Mouse (Mus musculus) midbrain, embryonic 11.5 days (tissue): ENCODE data around the gene Ehd2. TPM values are rescaled to one million over a fixed set of nuclear protein-coding genes. Genes with fewer than 3 reads are reported as not detected.

Experiments
- ATAC-seq: fragments of 200-750 bp; cut with Nextera tagmentation; 2 replicates; pipeline ENCODE4 v1.8.0; 2017; ENCODE audit warnings: moderate TSS enrichment, moderate library complexity; ENCODE audit not compliant: low FRiP score
- DNase-seq: peaks from one replicate; pipeline ENCODE4 v3.0.0; 2015; ENCODE audit warnings: low spot score; ENCODE audit errors: missing footprints
- H3K27ac ChIP-seq: fragments of 300-500 bp; sonication (generic); 2 replicates; pipeline ENCODE4 v1.5.1; 2014; ENCODE audit warnings: low read depth, low read length
- H3K27me3 ChIP-seq: fragments of 300-500 bp; sonication (generic); 2 replicates; pipeline ENCODE4 v1.6.1; 2014; ENCODE audit warnings: mild to moderate bottlenecking, low read length, moderate library complexity, mixed read lengths; ENCODE audit not compliant: control insufficient read depth, insufficient read depth
- H3K36me3 ChIP-seq: fragments of 300-500 bp; sonication (generic); 2 replicates; pipeline ENCODE4 v1.6.1; 2014; ENCODE audit warnings: mild to moderate bottlenecking, low read length, moderate library complexity, mixed read lengths; ENCODE audit not compliant: control insufficient read depth, insufficient read depth
- H3K4me1 ChIP-seq: fragments of 300-500 bp; sonication (generic); 2 replicates; pipeline ENCODE4 v1.6.1; 2014; ENCODE audit warnings: low read length; ENCODE audit not compliant: control insufficient read depth, insufficient read depth
- H3K4me2 ChIP-seq: fragments of 300-500 bp; sonication (generic); 2 replicates; pipeline ENCODE4 v1.6.1; 2014; ENCODE audit warnings: mild to moderate bottlenecking, moderate library complexity
- H3K4me3 ChIP-seq: fragments of 300-500 bp; sonication (generic); 2 replicates; pipeline ENCODE4 v1.5.1; 2014; ENCODE audit warnings: low read depth, low read length
- H3K9ac ChIP-seq: fragments of 300-500 bp; sonication (generic); 2 replicates; pipeline ENCODE4 v1.6.1; 2014; ENCODE audit warnings: low read length
- H3K9me3 ChIP-seq: fragments of 300-500 bp; sonication (generic); 2 replicates; pipeline ENCODE4 v1.6.1; 2016; ENCODE audit warnings: low read length; ENCODE audit not compliant: control insufficient read depth
- WGBS: fragments of 180-500 bp; shearing (Covaris S2); extraction: QIAGEN DNeasy Blood & Tissue Kit; methylation state at CpG from one replicate; pipeline ENCODE4 v1.1.7; 2014; 5-methylcytosine and 5-hydroxymethylcytosine counted together
- polyA plus RNA-seq: library from polyadenylated mRNA; unstranded; fragments of >200 nt; fragmentation: Nextera tagmentation; extraction: Ambion mirVana; gene quantifications from 2 replicates; pipeline ENCODE4 v1.2.1, GENCODE M21; 2014

Ehd2 gene
- polyA plus RNA-seq, 1 experiment from 2014 or later = 8.9 TPM

DNA sequence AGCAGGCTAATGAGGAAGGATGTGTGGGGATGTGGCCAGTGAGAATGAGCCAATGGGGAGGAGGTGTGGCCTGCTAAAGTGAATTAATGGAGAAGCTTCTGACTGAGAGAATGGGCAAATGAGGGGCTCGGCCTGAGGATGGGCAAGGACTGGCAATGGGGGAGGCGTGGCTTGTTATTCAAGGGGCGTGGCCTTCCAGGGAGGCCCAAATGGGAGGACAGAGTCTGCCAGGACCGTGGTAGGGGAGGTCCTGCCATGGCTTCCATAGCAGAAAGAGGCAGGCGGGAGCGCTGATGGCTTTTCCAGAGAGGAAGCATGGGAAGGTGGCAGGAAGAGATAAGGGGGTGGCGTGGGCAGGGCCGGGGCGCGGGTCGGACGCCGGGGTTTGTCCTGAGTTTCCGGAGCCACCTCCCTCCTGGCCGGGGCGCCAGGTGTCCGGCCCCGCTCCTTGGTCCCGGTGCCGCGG, 12.4 kb downstream of the Ehd2 start:
- H3K27ac ChIP-seq = no peak overlapping the region
- no peaks in the 10 kb centered on the region for H3K4me1 ChIP-seq
- H3K36me3 ChIP-seq = no peaks in the 10 kb centered on the region
- H3K9ac ChIP-seq = peak overlapping the region; percentile 49; the same call in 1 of the 2 replicates
- H3K4me2 ChIP-seq = peak overlapping the region; percentile 44
- peak overlapping the region; percentile 16 for H3K4me3 ChIP-seq
- H3K27me3 ChIP-seq = no peaks in the 10 kb centered on the region
- ATAC-seq (peak; percentile 71), DNase-seq (no peak)
- H3K9me3 ChIP-seq = no peaks in the 10 kb centered on the region
- WGBS = 4% methylated on average over 21 of the region's 21 CpGs

DNA sequence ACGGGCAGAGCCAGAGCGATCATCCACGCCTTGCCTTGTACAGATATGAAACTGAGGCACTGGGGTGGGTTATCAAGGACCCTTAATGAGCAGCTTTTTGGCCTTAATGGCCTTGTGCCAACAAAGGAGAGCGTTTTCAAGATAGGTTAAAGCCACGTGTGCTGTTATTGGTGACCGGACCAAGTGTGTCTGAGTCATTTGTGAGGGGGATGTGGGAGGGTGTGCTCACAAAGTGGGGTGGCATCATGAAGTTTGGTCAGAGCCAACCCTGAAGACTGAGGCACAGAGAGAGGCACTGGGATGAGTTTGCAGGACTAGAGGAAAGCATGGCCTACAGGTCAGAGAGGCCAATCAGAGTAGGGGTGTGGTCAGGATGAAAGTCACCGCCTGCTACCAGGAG, 12.9 kb downstream of the Ehd2 start:
- Histone ChIP-seq H3K27me3 (no peaks in the 10 kb centered on the region), H3K9ac (no peak overlapping the region), H3K36me3 (no peaks in the 10 kb centered on the region), H3K4me2 (no peak overlapping the region), H3K9me3 (no peaks in the 10 kb centered on the region), H3K4me1 (no peaks in the 10 kb centered on the region), H3K4me3 (no peak overlapping the region), H3K27ac (no peak overlapping the region)
- DNase-seq = no peak
- ATAC-seq = peak; percentile 10; the same call in 1 of the 2 replicates
- WGBS = 94% methylated on average over 7 of the region's 7 CpGs

DNA sequence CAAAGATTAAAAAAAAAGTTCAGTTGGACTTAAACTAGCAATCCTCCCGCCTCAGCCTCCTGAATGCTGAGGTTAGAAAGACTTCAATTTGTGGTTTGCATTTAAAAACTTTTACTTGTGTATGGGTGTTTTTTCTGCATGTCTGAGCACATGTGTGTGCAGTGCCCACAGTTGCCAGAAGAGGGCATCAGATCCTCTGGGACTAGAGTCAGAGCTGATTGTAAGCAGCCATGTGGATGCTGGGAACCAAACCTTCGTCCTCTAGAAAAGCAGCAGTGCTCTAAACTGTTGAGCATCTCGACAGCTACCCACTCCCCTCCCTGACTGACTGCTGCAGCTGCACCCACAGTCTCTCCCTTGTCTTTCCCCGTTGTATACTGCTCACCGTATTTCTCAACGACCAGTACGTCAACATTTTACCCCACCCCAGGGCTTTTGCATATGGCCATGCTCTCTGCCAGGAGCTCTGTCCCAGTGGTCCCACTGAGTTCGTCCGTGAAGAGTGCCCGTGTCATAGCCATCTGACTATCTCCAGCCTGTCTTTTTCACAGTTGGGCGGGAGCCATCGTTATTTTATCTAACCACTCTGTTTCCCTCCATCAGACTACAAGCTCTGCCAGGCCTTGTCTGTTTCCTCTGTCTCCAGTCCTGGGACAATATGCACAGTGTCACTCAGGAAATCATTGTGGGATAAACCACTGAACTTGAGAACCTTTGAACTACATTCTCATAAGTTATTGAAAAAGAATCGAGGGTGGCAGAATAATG, 13.9 kb downstream of the Ehd2 start:
- Histone ChIP-seq H3K27me3 (no peaks in the 10 kb centered on the region), H3K9ac (no peak overlapping the region), H3K4me1 (peaks cover 3% of the 10 kb centered on the region), H3K9me3 (no peaks in the 10 kb centered on the region), H3K4me2 (no peak overlapping the region), H3K4me3 (no peak overlapping the region), H3K27ac (no peak overlapping the region), H3K36me3 (no peaks in the 10 kb centered on the region)
- no peak for ATAC-seq
- 94% methylated on average over 13 of the region's 13 CpGs for WGBS
- DNase-seq = no peak

DNA sequence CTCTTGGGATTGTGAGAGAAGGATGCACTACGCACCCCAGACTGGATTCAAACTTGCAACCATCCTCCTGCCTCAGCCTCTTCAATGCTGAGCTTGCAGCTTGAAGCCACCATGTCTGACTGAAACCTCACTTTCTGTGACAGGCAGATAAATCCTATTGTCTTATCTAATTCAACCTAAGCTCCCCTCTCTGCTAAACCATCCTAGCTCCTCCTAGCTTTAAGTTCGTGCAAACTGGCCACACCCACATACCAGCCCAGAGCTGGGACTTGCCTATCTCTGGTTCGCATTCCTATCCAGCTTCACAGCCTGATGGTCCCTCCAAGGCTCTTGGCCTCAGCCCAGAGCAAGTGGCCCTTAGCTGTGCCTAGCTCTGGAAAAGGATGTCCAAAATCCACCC, 15.0 kb downstream of the Ehd2 start:
- Histone ChIP-seq H3K4me3 (no peak overlapping the region), H3K27me3 (no peaks in the 10 kb centered on the region), H3K9ac (no peak overlapping the region), H3K27ac (no peak overlapping the region), H3K4me1 (peaks cover 3% of the 10 kb centered on the region), H3K36me3 (no peaks in the 10 kb centered on the region), H3K4me2 (no peak overlapping the region), H3K9me3 (no peaks in the 10 kb centered on the region)
- WGBS = 82% methylated on average over 3 of the region's 3 CpGs
- no peak for DNase-seq
- no peak for ATAC-seq

DNA sequence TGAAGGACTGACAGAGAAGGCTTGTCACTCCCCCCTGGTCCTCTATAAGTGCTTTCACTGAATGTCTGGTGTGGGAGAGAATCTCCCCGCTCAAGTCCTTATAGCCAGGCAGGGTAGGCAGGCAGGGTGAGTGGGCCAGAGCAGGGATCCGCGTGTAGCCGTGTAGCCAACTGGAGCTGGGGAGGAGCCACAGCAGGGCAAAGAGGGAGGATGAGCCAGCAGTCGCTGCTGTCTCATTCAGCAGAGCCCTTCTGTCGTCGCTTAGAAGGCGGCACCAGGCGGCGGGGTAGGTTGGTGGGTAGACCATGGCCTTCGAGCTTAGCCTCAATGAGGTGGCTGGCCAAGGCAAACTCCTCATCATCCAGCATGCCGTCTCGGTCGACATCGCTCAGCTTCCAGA, 17.4 kb downstream of the Ehd2 start:
- 87% methylated on average over 15 of the region's 15 CpGs for WGBS
- Histone ChIP-seq H3K9ac (no peak overlapping the region), H3K27me3 (no peaks in the 10 kb centered on the region), H3K4me2 (no peak overlapping the region), H3K36me3 (no peaks in the 10 kb centered on the region), H3K27ac (no peak overlapping the region), H3K4me3 (no peak overlapping the region), H3K4me1 (peaks cover 5% of the 10 kb centered on the region), H3K9me3 (no peaks in the 10 kb centered on the region)
- DNase-seq = no peak
- no peak for ATAC-seq

DNA sequence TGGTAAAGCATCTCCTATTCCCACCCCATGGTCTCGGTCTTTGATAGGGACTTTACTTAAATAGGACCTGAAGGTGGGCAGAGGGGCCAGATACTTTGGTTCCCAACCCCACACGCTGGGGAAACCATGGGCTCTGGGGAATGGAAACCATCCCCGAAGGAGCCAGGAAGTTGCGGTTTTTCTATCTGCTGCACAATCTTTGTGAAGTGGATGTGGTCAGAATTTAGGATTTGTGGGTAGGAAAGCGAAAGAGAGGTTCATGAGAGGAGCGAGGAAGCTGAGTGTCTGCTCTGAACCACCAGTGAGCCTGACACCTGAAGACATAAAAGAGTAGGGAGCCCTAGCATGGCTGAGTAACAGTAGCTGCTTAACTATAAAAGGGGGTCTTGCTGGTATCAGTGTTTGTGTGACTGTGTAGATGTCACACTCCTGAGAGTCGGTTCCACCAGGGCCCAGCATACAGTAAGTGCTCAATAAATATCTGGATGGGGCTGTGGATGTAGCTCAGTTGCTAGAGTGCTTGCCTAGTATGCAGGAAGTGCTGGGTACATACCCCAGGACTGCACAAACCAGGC, 18.1 kb downstream of the Ehd2 start:
- Histone ChIP-seq H3K27me3 (no peaks in the 10 kb centered on the region), H3K9ac (no peak overlapping the region), H3K9me3 (no peaks in the 10 kb centered on the region), H3K27ac (no peak overlapping the region), H3K4me1 (peaks cover 12% of the 10 kb centered on the region), H3K4me3 (no peak overlapping the region), H3K36me3 (no peaks in the 10 kb centered on the region), H3K4me2 (no peak overlapping the region)
- DNase-seq = no peak
- WGBS = 82% methylated on average over 7 of the region's 7 CpGs
- ATAC-seq = no peak

DNA sequence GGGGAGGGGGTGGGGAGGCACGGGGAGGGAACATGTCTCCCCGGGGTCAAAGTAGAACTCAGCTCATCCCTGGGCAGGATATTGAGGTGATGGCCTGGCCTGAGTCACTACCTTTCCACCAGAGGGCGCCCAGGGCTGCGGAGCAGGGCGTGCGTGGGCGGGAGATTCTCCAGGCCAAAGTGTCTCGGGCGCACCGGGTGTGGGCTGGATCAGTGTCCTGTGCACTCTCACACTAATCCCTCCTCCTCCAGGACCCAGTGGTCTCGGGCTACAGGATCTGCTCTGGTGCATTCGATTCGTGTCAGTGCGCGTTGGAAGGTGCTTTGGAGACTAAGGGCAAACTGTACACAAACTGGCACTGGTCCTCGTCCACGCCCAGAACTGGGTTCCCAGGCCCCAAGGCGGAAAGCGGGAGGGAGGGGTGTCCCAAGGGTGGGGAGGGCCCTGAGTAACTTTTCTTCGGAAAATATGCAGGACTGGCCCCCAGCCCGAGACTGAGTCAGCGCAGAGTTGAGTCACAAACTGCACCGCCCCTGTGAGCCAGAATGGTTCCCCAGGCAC, 18.9 kb downstream of the Ehd2 start:
- Histone ChIP-seq H3K9ac (peak overlapping the region; percentile 41), H3K4me3 (peak overlapping the region; percentile 13), H3K36me3 (0 out of 2 replicates have a peak, but pooled peaks cover 2% of the 10 kb centered on the region), H3K4me2 (peak overlapping the region; percentile 39), H3K4me1 (peaks cover 12% of the 10 kb centered on the region), H3K27me3 (no peaks in the 10 kb centered on the region), H3K9me3 (no peaks in the 10 kb centered on the region), H3K27ac (no peak overlapping the region)
- ATAC-seq (peak; percentile 58), DNase-seq (peak; percentile 94)
- WGBS = 4% methylated on average over 23 of the region's 23 CpGs

DNA sequence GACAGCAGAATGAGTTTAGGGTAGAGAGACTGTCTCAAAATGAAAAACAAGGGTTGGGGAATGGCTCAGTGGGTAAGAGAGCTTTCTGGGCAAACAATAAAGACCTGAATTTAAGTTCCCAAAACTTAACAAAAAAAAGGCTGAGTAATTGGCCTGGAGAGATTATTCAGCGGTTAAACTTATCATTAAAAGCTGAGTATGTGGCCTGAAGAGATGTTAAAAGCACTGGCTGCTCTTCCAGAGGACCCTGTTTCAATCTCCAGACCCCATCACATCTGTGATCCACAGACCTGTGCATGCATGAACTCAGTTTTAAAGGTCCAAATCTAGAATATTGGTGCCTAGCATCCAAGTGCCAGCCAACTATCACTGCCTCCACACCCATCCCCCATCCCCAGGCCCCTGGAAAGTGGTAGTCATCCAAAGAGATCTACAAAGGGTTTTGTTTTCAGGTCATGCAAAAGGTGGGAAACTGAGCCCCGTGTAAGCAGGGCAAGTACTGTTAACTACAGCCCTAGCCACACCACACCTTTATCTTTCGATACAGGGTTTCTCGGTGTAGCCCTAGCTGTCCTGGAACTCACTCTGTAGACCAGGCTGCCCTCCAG, 19.6 kb downstream of the Ehd2 start:
- peaks cover 5% of the 10 kb centered on the region; the same call in 1 of the 2 replicates for H3K36me3 ChIP-seq
- WGBS = 45% methylated on average over 4 of the region's 4 CpGs
- H3K4me3 ChIP-seq = no peak overlapping the region
- ATAC-seq (no peak; the same call in 1 of the 2 replicates), DNase-seq (no peak)
- no peak overlapping the region; the same call in 1 of the 2 replicates for H3K4me2 ChIP-seq
- no peak overlapping the region for H3K27ac ChIP-seq
- H3K27me3 ChIP-seq = no peaks in the 10 kb centered on the region
- peaks cover 12% of the 10 kb centered on the region for H3K4me1 ChIP-seq
- H3K9me3 ChIP-seq = no peaks in the 10 kb centered on the region
- H3K9ac ChIP-seq = no peak overlapping the region
